Mouse (Mus musculus) limb, embryonic 10.5 days (tissue): Measurements from ENCODE around the gene Asb2. TPM values are rescaled to one million over a fixed set of nuclear protein-coding genes. Genes with fewer than 3 reads are reported as not detected.

ENCODE experiments used
- DNase-seq: peaks from one replicate; pipeline ENCODE4 v3.0.0-alpha.2; 2017; ENCODE audit warnings: low spot score
- H3K27ac ChIP-seq: fragments of 300-500 bp; sonication (generic); 2 replicates; pipeline ENCODE4 v1.5.1; 2016; ENCODE audit warnings: mild to moderate bottlenecking
- H3K27me3 ChIP-seq: fragments of 300-500 bp; sonication (generic); 2 replicates; pipeline ENCODE4 v1.6.1; 2016; ENCODE audit warnings: low read depth, mild to moderate bottlenecking; ENCODE audit not compliant: poor library complexity, severe bottlenecking
- H3K36me3 ChIP-seq: fragments of 300-500 bp; sonication (generic); 2 replicates; pipeline ENCODE4 v1.6.1; 2016; ENCODE audit warnings: mild to moderate bottlenecking, moderate library complexity
- H3K4me1 ChIP-seq: fragments of 300-500 bp; sonication (generic); 2 replicates; pipeline ENCODE4 v1.6.1; 2016
- H3K4me3 ChIP-seq: fragments of 300-500 bp; sonication (generic); 2 replicates; pipeline ENCODE4 v1.5.1; 2016; ENCODE audit warnings: mild to moderate bottlenecking, moderate library complexity
- H3K9me3 ChIP-seq: fragments of 300-500 bp; sonication (generic); replicated peaks from 2 replicates; pipeline ENCODE4 v1.6.1; 2016; ENCODE audit warnings: mild to moderate bottlenecking
- WGBS: fragments of 180-500 bp; shearing (Covaris S2); methylation state at CpG from one replicate; pipeline ENCODE4 v1.1.7; 2016; 5-methylcytosine and 5-hydroxymethylcytosine counted together
- polyA plus RNA-seq: library from polyadenylated mRNA; unstranded; fragments of >200 nt; fragmentation: Nextera tagmentation; extraction: Ambion mirVana; gene quantifications from 2 replicates; pipeline ENCODE4 v1.2.1, GENCODE M21; 2016

Gene Asb2
- polyA plus RNA-seq, 1 experiment from 2014 or later, result 0.61 TPM

DNA sequence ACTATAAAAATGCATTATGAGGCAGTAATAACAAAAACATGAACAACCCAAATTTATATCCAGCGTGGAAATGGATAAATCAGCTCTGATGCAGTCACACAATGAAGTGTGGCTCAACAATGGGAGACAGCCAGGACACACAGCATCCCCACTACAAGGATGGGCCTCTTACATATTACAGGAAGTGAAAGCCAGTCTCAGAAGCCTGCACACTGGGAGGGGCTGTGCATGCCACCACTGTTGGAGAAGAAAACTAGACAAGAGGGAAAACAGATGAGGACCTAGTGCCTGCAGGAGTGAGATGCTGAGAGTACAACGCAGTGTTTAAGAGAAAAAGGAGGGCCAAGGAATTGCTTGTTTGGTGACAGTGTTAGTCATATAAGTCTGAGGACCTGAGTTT is 82.1 kb downstream of the Asb2 start:
- Histone ChIP-seq H3K27me3 (no peaks in the 10 kb centered on the region), H3K36me3 (no peaks in the 10 kb centered on the region), H3K27ac (no peak overlapping the region), H3K9me3 (no peaks in the 10 kb centered on the region), H3K4me1 (no peaks in the 10 kb centered on the region), H3K4me3 (no peak overlapping the region)
- DNase-seq, result no peak
- 92% methylated on average over 2 of the region's 2 CpGs for WGBS

DNA sequence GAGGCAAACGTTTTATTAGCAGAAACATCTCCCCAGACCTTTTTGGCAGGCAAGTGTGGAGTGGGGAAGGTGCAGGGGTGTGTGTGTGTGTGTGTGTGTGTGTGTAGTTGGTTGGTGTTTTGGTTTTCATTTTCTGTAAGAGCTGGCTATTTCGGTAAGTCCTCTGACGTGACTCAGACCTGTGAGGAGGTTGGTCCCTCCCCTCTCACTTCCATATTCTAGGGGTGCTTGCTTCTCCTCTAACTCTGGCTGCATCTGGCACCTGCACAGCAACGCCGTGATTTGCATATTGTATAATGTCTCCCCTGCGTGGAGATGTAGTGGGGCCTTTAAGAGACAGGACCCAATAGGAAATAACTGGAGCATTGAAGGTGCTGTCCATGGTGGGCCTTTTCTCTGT is 82.8 kb downstream of the Asb2 start:
- Histone ChIP-seq H3K27me3 (no peaks in the 10 kb centered on the region), H3K36me3 (no peaks in the 10 kb centered on the region), H3K27ac (no peak overlapping the region), H3K4me3 (no peak overlapping the region), H3K9me3 (no peaks in the 10 kb centered on the region), H3K4me1 (peaks cover 3% of the 10 kb centered on the region)
- DNase-seq, result no peak
- 63% methylated on average over 6 of the region's 6 CpGs for WGBS

- H3K4me1 ChIP-seq, result peaks cover 10% of the 10 kb centered on the region
- no peaks in the 10 kb centered on the region for H3K27me3 ChIP-seq
- WGBS, result 92% methylated on average over 3 of the region's 3 CpGs
- no peak for DNase-seq
- H3K27ac ChIP-seq, result no peak overlapping the region
- no peaks in the 10 kb centered on the region for H3K9me3 ChIP-seq
- no peaks in the 10 kb centered on the region for H3K36me3 ChIP-seq
- no peak overlapping the region for H3K4me3 ChIP-seq
These were observed 83.6 kb downstream of the Asb2 start for GRCm38 (mm10) chr12:103272176-103272575.

Other genes starting within 250 kb of the Asb2 start
- gene Prima1, start 113.9 kb downstream of the Asb2 start, polyA plus RNA-seq, result not detected in 2 replicates
- gene Fam181a, start 45.0 kb downstream of the Asb2 start, polyA plus RNA-seq, result not detected in 2 replicates
- gene Otub2, start 32.7 kb upstream of the Asb2 start, polyA plus RNA-seq, result 8.3 and 10.0 TPM in 2 replicates
- gene 9330161L09Rik, start 51.8 kb upstream of the Asb2 start, polyA plus RNA-seq, result 0.25 and 0.76 TPM in 2 replicates
- gene Ddx24, start 69.8 kb upstream of the Asb2 start, polyA plus RNA-seq, result 92.5 and 101 TPM in 2 replicates
- 0.34 and 0.68 TPM in 2 replicates for gene Ifi27, start 78.2 kb upstream of the Asb2 start, polyA plus RNA-seq
- 0.59 and 1.1 TPM in 2 replicates for gene Ifi27l2a, start 87.7 kb upstream of the Asb2 start, polyA plus RNA-seq
- not detected in 2 replicates for gene Ifi27l2b, start 101.2 kb upstream of the Asb2 start, polyA plus RNA-seq
- 1.2 and 1.9 TPM in 2 replicates for gene Ppp4r4, start 176.3 kb upstream of the Asb2 start, polyA plus RNA-seq